Mouse (Mus musculus): ENCODE results near the gene 6430531B16Rik.

GRCm38 (mm10) chr7:140001086-140001740 lies 22.7 kb upstream of the 6430531B16Rik start:
- no peak for TF ChIP-seq CTCF (conservative IDR thresholded peaks at IDR 0.05; ENCODE audit: insufficient read depth, insufficient read length, low read depth, low read length)
- TF ChIP-seq POLR2A (IDR thresholded peaks at IDR 0.05; ENCODE audit: low read depth, low read length): no peak

Measured in kidney, adult 2 months (tissue).